In the genomic region with DNA sequence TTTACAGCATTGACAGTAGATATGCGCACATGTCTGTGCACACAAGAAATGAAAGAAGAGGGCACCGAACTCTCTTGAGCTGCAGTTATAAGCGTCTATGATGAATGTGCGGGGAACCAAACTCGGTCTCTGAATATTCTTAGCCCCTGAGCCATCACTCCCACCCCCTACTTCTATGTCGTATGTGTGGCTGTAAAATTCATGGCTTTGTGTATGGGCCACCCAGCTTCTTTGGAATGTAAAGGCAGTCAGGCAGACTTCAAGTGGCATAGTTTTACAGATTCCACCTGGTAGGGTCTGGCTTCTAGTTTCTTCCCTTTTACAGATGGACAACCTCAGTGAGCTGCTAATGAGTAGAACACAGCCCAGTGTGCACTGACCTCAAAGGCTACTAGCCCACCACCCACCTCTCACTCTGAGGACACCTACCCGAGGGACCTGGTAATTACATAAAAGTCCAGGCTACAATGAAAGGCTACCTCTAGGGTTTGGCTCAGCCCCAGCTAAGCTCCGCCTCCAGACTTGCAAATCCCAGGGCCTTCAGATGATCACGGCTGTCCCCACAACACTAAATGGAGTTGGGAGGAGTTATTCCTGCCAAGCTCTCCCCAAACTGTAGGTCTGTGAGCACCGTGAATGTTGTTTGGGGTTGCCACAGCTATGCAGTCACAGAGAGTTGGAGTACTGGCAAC, we compare ENCODE assay signal across 11 mouse cellular contexts. TPM values are rescaled to one million over a fixed set of nuclear protein-coding genes. Genes with fewer than 3 reads are reported as not detected.
A peak's percentile ranks its signal among the peaks of the same experiment; 100 is the strongest.
DNase-seq lines count a peak whose midpoint lies in the region; ATAC-seq and TF ChIP-seq lines count a peak whose summit lies in the region.
"Had no signal": no experiment of that assay in that cellular context is flagged by ENCODE, and none has a peak within 500 bp of the region (broad histone marks: within the 10 kb centered on the region; RNA-seq: fewer than 3 reads in every experiment).

No protein-coding gene starts in this region.

- 53% methylated on average over 10 of the region's 10 CpGs for WGBS in liver, adult 2 months
- WGBS in liver, embryonic 11.5 days: 71% methylated on average over 10 of the region's 10 CpGs
- 32% methylated on average over 10 of the region's 10 CpGs for WGBS in kidney, embryonic 15.5 days
- WGBS in lung, embryonic 16.5 days: 31% methylated on average over 10 of the region's 10 CpGs
- 68% methylated on average over 10 of the region's 10 CpGs for WGBS in midbrain, embryonic 14.5 days

- H3K36me3 ChIP-seq in liver, adult 2 months (ENCODE audit: control insufficient read depth, insufficient read depth, low read length): no peaks in the 10 kb centered on the region
- no peaks in the 10 kb centered on the region for H3K36me3 ChIP-seq in liver, embryonic 11.5 days (ENCODE audit: control insufficient read depth, insufficient read depth, low read length)
- no peaks in the 10 kb centered on the region for H3K36me3 ChIP-seq in kidney, embryonic 15.5 days
- no peaks in the 10 kb centered on the region for H3K36me3 ChIP-seq in lung, embryonic 16.5 days (ENCODE audit: control insufficient read depth, insufficient read depth, low read length)
- H3K36me3 ChIP-seq in midbrain, embryonic 14.5 days (ENCODE audit: control insufficient read depth, insufficient read depth, low read length): no peaks in the 10 kb centered on the region

- no peak overlapping the region for H3K4me3 ChIP-seq in liver, adult 2 months (ENCODE audit: insufficient read depth, low read depth, low read length)
- H3K4me3 ChIP-seq in liver, embryonic 11.5 days (ENCODE audit: low read depth, low read length): no peak overlapping the region
- no peak overlapping the region for H3K4me3 ChIP-seq in kidney, embryonic 15.5 days (replicated peaks)
- no peak overlapping the region for H3K4me3 ChIP-seq in lung, embryonic 16.5 days (ENCODE audit: low read length)
- H3K4me3 ChIP-seq in midbrain, embryonic 14.5 days (replicated peaks; ENCODE audit: low read depth, low read length): no peak overlapping the region
- H3K4me3 ChIP-seq: erythroblast, embryonic 14.5 days had no signal

- H3K27me3 ChIP-seq in liver, adult 2 months (ENCODE audit: control insufficient read depth, insufficient read depth, low read length): no peaks in the 10 kb centered on the region
- H3K27me3 ChIP-seq in liver, embryonic 11.5 days (replicated peaks; ENCODE audit: control insufficient read depth, insufficient read depth, low read length): 0 out of 2 replicates have a peak, but pooled peaks cover 3% of the 10 kb centered on the region
- no peaks in the 10 kb centered on the region for H3K27me3 ChIP-seq in kidney, embryonic 15.5 days
- no peaks in the 10 kb centered on the region for H3K27me3 ChIP-seq in lung, embryonic 16.5 days (ENCODE audit: control insufficient read depth, insufficient read depth, low read depth, low read length)
- H3K27me3 ChIP-seq in midbrain, embryonic 14.5 days (ENCODE audit: control insufficient read depth, insufficient read depth, low read length): no peaks in the 10 kb centered on the region

- peak; percentile 8; the same call in 1 of the 2 replicates for TF ChIP-seq CTCF in liver, adult 2 months (IDR thresholded peaks at IDR 0.05; ENCODE audit: low read depth, low read length)

- intact Hi-C loops in heart, postnatal 25 days (cut with DNase I): no loop called here

- TF ChIP-seq POLR2A in liver, adult 2 months (IDR thresholded peaks at IDR 0.05; ENCODE audit: extremely low read depth, insufficient read depth, low read length): no peak

- peaks cover 14% of the 10 kb centered on the region for H3K4me1 ChIP-seq in liver, adult 2 months (ENCODE audit: control insufficient read depth, insufficient read depth, low read length)
- peaks cover 21% of the 10 kb centered on the region for H3K4me1 ChIP-seq in liver, embryonic 11.5 days (replicated peaks; ENCODE audit: control insufficient read depth, insufficient read depth, low read length)
- peaks cover 49% of the 10 kb centered on the region for H3K4me1 ChIP-seq in kidney, embryonic 15.5 days
- H3K4me1 ChIP-seq in lung, embryonic 16.5 days (replicated peaks; ENCODE audit: control insufficient read depth, insufficient read depth, low read length): peaks cover 44% of the 10 kb centered on the region
- 0 out of 2 replicates have a peak, but pooled peaks cover 2% of the 10 kb centered on the region for H3K4me1 ChIP-seq in midbrain, embryonic 14.5 days (ENCODE audit: control insufficient read depth, insufficient read depth, low read length)

- no peaks in the 10 kb centered on the region for H3K79me2 ChIP-seq in liver, adult 2 months (ENCODE audit: control insufficient read depth, insufficient read depth, low read length)

- no peaks in the 10 kb centered on the region for H3K9me3 ChIP-seq in liver, embryonic 11.5 days (ENCODE audit: control insufficient read depth, low read length)
- H3K9me3 ChIP-seq in kidney, embryonic 15.5 days (replicated peaks): no peaks in the 10 kb centered on the region
- no peaks in the 10 kb centered on the region for H3K9me3 ChIP-seq in lung, embryonic 16.5 days (ENCODE audit: control insufficient read depth, low read length)
- no peaks in the 10 kb centered on the region for H3K9me3 ChIP-seq in midbrain, embryonic 14.5 days (ENCODE audit: control insufficient read depth, low read length)

- ATAC-seq in liver, embryonic 11.5 days (replicated peaks; ENCODE audit: low FRiP score): no peak
- peak; percentile 15; the same call in 1 of the 2 replicates for ATAC-seq in common myeloid progenitor, adult 5-6 weeks (replicated peaks; ENCODE audit: low read depth, poor library complexity, severe bottlenecking)
- ATAC-seq in kidney, embryonic 15.5 days (replicated peaks; ENCODE audit: low FRiP score): peak; percentile 56
- peak; percentile 46 for ATAC-seq in lung, embryonic 16.5 days (ENCODE audit: low read depth)
- ATAC-seq in midbrain, embryonic 14.5 days (ENCODE audit: low FRiP score, low TSS enrichment): no peak
- no peak for ATAC-seq in erythroblast, adult 5-6 weeks (replicated peaks; ENCODE audit: low FRiP score, poor library complexity, severe bottlenecking)
- ATAC-seq: CD4-positive, CD25-positive, alpha-beta regulatory T cell, adult 4 months had no signal

- H3K4me2 ChIP-seq in liver, embryonic 11.5 days: no peak overlapping the region
- H3K4me2 ChIP-seq in kidney, embryonic 15.5 days: no peak overlapping the region
- H3K4me2 ChIP-seq in lung, embryonic 16.5 days (ENCODE audit: low read depth, low read length): no peak overlapping the region
- no peak overlapping the region for H3K4me2 ChIP-seq in midbrain, embryonic 14.5 days (ENCODE audit: low read length)

- peak; percentile 55 for DNase-seq in liver, adult 2 months (ENCODE audit: extremely low read depth, low read depth, low spot score)
- DNase-seq in liver, embryonic 11.5 days (ENCODE audit: low spot score): no peak
- DNase-seq in heart, postnatal 25 days (ENCODE audit: low spot score): no peak
- no peak for DNase-seq in midbrain, embryonic 14.5 days
- DNase-seq: cerebellum, adult 2 months had no signal

- peak overlapping the region; percentile 57 for H3K27ac ChIP-seq in liver, adult 2 months (replicated peaks; ENCODE audit: insufficient read depth, low read depth, low read length)
- H3K27ac ChIP-seq in liver, embryonic 11.5 days (ENCODE audit: low read depth, low read length): no peak overlapping the region
- H3K27ac ChIP-seq in kidney, embryonic 15.5 days: peak overlapping the region; percentile 89
- H3K27ac ChIP-seq in lung, embryonic 16.5 days (ENCODE audit: low read length): peak overlapping the region; percentile 76
- no peak overlapping the region for H3K27ac ChIP-seq in midbrain, embryonic 14.5 days (replicated peaks; ENCODE audit: low read depth, low read length)

- H3K9ac ChIP-seq in liver, adult 2 months (ENCODE audit: low read depth, low read length): no peak overlapping the region
- no peak overlapping the region for H3K9ac ChIP-seq in liver, embryonic 11.5 days (ENCODE audit: low read depth, low read length)
- H3K9ac ChIP-seq in kidney, embryonic 15.5 days: no peak overlapping the region
- H3K9ac ChIP-seq in lung, embryonic 16.5 days (ENCODE audit: low read length): no peak overlapping the region
- no peak overlapping the region for H3K9ac ChIP-seq in midbrain, embryonic 14.5 days (replicated peaks; ENCODE audit: low read length)

RNA-seq across cellular contexts. Expression of a gene that starts 17.6 kb away (rescaled TPM):
- 4.2 and 4.9 TPM in 2 replicates for total RNA-seq in liver, adult 2 months (2014; rRNA removed)
- polyA plus RNA-seq in liver, adult 2 months (2012; rRNA removed): 3.1 and 5.5 TPM in 2 replicates
- 0.81 and 0.88 TPM in 2 replicates for polyA plus RNA-seq in liver, embryonic 11.5 days (2014; fragmentation: Nextera tagmentation; extraction: Ambion mirVana)
- 0.44 and 1.1 TPM in 2 replicates for total RNA-seq in common myeloid progenitor, adult 5-6 weeks (2017)
- polyA plus RNA-seq in kidney, embryonic 15.5 days (2015; fragmentation: Nextera tagmentation; extraction: Ambion mirVana): 2.6 and 2.9 TPM in 2 replicates
- polyA plus RNA-seq in lung, embryonic 16.5 days (2015; fragmentation: Nextera tagmentation; extraction: Ambion mirVana): 1.6 and 1.8 TPM in 2 replicates
- under 1 TPM in 1 of 2 experiments, not detected in 1; 0.10 TPM for total RNA-seq in heart, postnatal 25 days (2021)
- 0.61 and 1.2 TPM in 2 replicates for polyA plus RNA-seq in midbrain, embryonic 14.5 days (2014; fragmentation: Nextera tagmentation; extraction: Ambion mirVana)
- 0.19 and 4.0 TPM in 2 replicates for total RNA-seq in erythroblast, adult 5-6 weeks (2015; ENCODE audit: low replicate concordance)
- 0.09 and 0.14 TPM in 2 replicates for total RNA-seq in erythroblast, adult 5-6 weeks (2017; ENCODE audit: low replicate concordance)

RNA-seq across cellular contexts. Expression of a gene that starts 18.5 kb away (rescaled TPM):
- total RNA-seq in liver, adult 2 months (2014; rRNA removed): 7.7 and 12.6 TPM in 2 replicates
- 28.7 and 32.3 TPM in 2 replicates for polyA plus RNA-seq in liver, adult 2 months (2012; rRNA removed)
- polyA plus RNA-seq in liver, embryonic 11.5 days (2014; fragmentation: Nextera tagmentation; extraction: Ambion mirVana): 39.3 and 40.4 TPM in 2 replicates
- total RNA-seq in common myeloid progenitor, adult 5-6 weeks (2017): 21.2 and 23.0 TPM in 2 replicates
- polyA plus RNA-seq in kidney, embryonic 15.5 days (2015; fragmentation: Nextera tagmentation; extraction: Ambion mirVana): 40.3 and 45.5 TPM in 2 replicates
- 18.9 and 19.8 TPM in 2 replicates for polyA plus RNA-seq in lung, embryonic 16.5 days (2015; fragmentation: Nextera tagmentation; extraction: Ambion mirVana)
- total RNA-seq in heart, postnatal 25 days (2021): 10 to 100 TPM; 36.1 to 48.5 TPM
- polyA plus RNA-seq in midbrain, embryonic 14.5 days (2014; fragmentation: Nextera tagmentation; extraction: Ambion mirVana): 48.4 and 54.2 TPM in 2 replicates
- 7.1 and 14.0 TPM in 2 replicates for total RNA-seq in erythroblast, adult 5-6 weeks (2015; ENCODE audit: low replicate concordance)
- 3.3 and 4.5 TPM in 2 replicates for total RNA-seq in erythroblast, adult 5-6 weeks (2017; ENCODE audit: low replicate concordance)

RNA-seq across cellular contexts. Expression of a gene that starts 26.1 kb away (rescaled TPM):
- total RNA-seq in liver, adult 2 months (2014; rRNA removed): 1.4 and 1.7 TPM in 2 replicates
- polyA plus RNA-seq in liver, adult 2 months (2012; rRNA removed): 1.0 and 1.2 TPM in 2 replicates
- 2.4 and 3.9 TPM in 2 replicates for polyA plus RNA-seq in liver, embryonic 11.5 days (2014; fragmentation: Nextera tagmentation; extraction: Ambion mirVana)
- 2.6 and 3.2 TPM in 2 replicates for total RNA-seq in common myeloid progenitor, adult 5-6 weeks (2017)
- polyA plus RNA-seq in kidney, embryonic 15.5 days (2015; fragmentation: Nextera tagmentation; extraction: Ambion mirVana): 5.7 and 6.0 TPM in 2 replicates
- polyA plus RNA-seq in lung, embryonic 16.5 days (2015; fragmentation: Nextera tagmentation; extraction: Ambion mirVana): 4.2 and 4.5 TPM in 2 replicates
- total RNA-seq in heart, postnatal 25 days (2021): 1 to 10 TPM; 4.7 to 4.8 TPM
- polyA plus RNA-seq in midbrain, embryonic 14.5 days (2014; fragmentation: Nextera tagmentation; extraction: Ambion mirVana): 3.2 and 3.7 TPM in 2 replicates
- total RNA-seq in erythroblast, adult 5-6 weeks (2015; ENCODE audit: low replicate concordance): 1.7 TPM in 1 of 2 replicates, not detected in the other
- total RNA-seq in erythroblast, adult 5-6 weeks (2017; ENCODE audit: low replicate concordance): 0.85 TPM in 1 of 2 replicates, not detected in the other

Comparison
In these comparisons a context has a peak if more than half of its experiments do, and no peak if none do; other contexts are left out.
1. H3K27ac ChIP-seq: peak in liver, adult 2 months (single experiment), kidney, embryonic 15.5 days (single experiment) and lung, embryonic 16.5 days (single experiment); none in liver, embryonic 11.5 days (single experiment) and midbrain, embryonic 14.5 days (single experiment).
2. ATAC-seq: peak in common myeloid progenitor, adult 5-6 weeks (single experiment), kidney, embryonic 15.5 days (single experiment) and lung, embryonic 16.5 days (single experiment); none in liver, embryonic 11.5 days (single experiment), midbrain, embryonic 14.5 days (single experiment) and erythroblast, adult 5-6 weeks (single experiment).